Mouse (Mus musculus): ENCODE measurements around the gene Smarcc1. TPM values are rescaled to one million over a fixed set of nuclear protein-coding genes. Genes with fewer than 3 reads are reported as not detected.

Gene Smarcc1
- total and polyA plus RNA-seq, 3 experiments: 35.5 to 488 (median 79.0) TPM

DNA sequence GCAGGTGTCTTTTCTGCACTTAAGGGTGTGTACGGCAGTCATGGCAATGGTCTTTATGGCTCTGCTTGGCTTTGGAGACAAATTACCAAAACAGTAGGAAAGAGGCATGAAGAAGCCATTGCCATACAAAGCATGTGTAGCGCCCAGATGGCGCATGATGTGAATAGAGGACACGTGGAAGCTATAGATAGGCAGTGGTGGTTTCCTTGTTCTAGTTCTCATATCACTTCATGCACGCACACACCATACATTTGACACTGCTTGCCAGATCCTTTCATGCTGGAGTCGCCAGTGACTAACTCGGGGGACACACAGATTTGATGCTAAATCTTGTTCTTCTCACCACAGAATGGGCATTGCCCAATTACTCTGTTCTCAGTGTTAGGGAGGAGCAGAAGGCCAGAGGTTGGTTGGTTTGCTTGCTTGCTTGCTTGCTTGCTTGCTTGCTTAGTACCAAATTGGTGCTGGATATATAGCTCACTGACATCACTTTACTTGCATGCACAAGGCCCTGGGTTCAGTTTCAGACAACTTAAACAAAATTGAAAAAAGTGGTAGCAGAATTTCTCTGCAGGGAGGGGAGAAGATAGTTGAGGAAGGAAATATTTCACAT is 125.8 kb downstream of the Smarcc1 start, which contains the start of gene Cspg5:
Gene Cspg5, plus strand, starts transcription at position 563 of the 613 bp plus-strand sequence.
- Histone ChIP-seq H3K9ac (ENCODE audit: control insufficient read depth, low read depth, low read length, poor library complexity, severe bottlenecking) (no peak within 1 kb of the TSS), H3K4me3 (ENCODE audit: control insufficient read depth in 1 of 2, insufficient read depth in 1 of 2, low read depth in 2 of 2, low read length in 2 of 2) (no peak within 1 kb of the TSS), H3K27ac (ENCODE audit: control insufficient read depth, low read depth, low read length) (no peak within 1 kb of the TSS), H3K9me3 (replicated peaks; ENCODE audit: insufficient read depth, low read length) (no peaks in the 10 kb centered on the region), H3K4me1 (ENCODE audit: control insufficient read depth in 1 of 2, insufficient read depth in 2 of 2, low read length in 2 of 2) (no peaks in the 10 kb centered on the region), H3K36me3 (ENCODE audit: control insufficient read depth in 1 of 2, insufficient read depth in 2 of 2, low read length in 2 of 2) (no peaks in the 10 kb centered on the region), H3K79me2 (ENCODE audit: control insufficient read depth, insufficient read depth, low read length, poor library complexity) (no peaks in the 10 kb centered on the region), H3K27me3 (ENCODE audit: control insufficient read depth in 1 of 2, insufficient read depth in 2 of 2, low read length in 2 of 2) (no peaks in the 10 kb centered on the region)
- DNase-seq (ENCODE audit: low read depth, low spot score): no peak
- no peak for TF ChIP-seq E2F4 (IDR thresholded peaks at IDR 0.05; ENCODE audit: borderline replicate concordance, low read depth, low read length)
- TF ChIP-seq RCOR1 (IDR thresholded peaks at IDR 0.05; ENCODE audit: low read depth, low read length): no peak
- TF ChIP-seq NRF1 (IDR thresholded peaks at IDR 0.05; ENCODE audit: insufficient read depth, low read depth, low read length, poor library complexity, severe bottlenecking): no peak
- TF ChIP-seq NELFE (IDR thresholded peaks at IDR 0.05; ENCODE audit: low read depth, low read length): no peak
- no peak for TF ChIP-seq GATA1 (IDR thresholded peaks at IDR 0.05; ENCODE audit: low read depth, low read length)
- no peak for TF ChIP-seq BHLHE40 (IDR thresholded peaks at IDR 0.05; ENCODE audit: borderline replicate concordance, low read depth, low read length)
- TF ChIP-seq ETS1 (IDR thresholded peaks at IDR 0.05; ENCODE audit: low read depth, low read length): no peak
- TF ChIP-seq POLR2A (IDR thresholded peaks at IDR 0.05; ENCODE audit: control insufficient read depth in 1 of 2, insufficient read depth in 1 of 2, low read depth in 1 of 2, low read length in 2 of 2, poor library complexity in 1 of 2): no peak
- no peak for TF ChIP-seq HCFC1 (IDR thresholded peaks at IDR 0.05; ENCODE audit: low read depth, low read length)
- TF ChIP-seq MAZ (IDR thresholded peaks at IDR 0.05; ENCODE audit: low read depth, low read length): no peak
- TF ChIP-seq ZKSCAN1 (IDR thresholded peaks at IDR 0.05; ENCODE audit: low read depth, low read length): no peak
- no peak for TF ChIP-seq USF1 (IDR thresholded peaks at IDR 0.05; ENCODE audit: low read depth, low read length)
- TF ChIP-seq POLR2AphosphoS5 (IDR thresholded peaks at IDR 0.05; ENCODE audit: borderline replicate concordance, low read depth, low read length): no peak
- TF ChIP-seq TBP (IDR thresholded peaks at IDR 0.05; ENCODE audit: low read depth, low read length): no peak
- TF ChIP-seq TAL1 (IDR thresholded peaks at IDR 0.05; ENCODE audit: low read length): no peak
- TF ChIP-seq CHD2 (IDR thresholded peaks at IDR 0.05; ENCODE audit: low read length): no peak
- no peak for TF ChIP-seq ZMIZ1 (IDR thresholded peaks at IDR 0.05; ENCODE audit: low read depth, low read length)
- TF ChIP-seq ELF1 (IDR thresholded peaks at IDR 0.05; ENCODE audit: low read depth, low read length): no peak

DNA sequence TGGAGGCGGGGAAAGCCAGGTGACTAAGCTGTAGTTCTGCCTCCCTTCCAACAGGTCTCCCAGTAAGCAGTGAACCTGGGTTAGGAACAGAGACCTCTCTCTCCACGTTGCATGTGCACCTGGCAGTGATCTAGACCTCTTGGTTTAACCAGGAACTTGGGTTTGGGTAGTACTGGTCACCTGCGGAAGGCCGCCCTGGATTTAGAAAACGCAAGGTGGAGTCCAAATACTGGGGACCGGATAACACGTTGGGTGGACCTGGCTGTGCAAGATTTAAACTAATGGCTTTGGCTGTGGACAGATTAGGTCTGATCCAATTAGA is 127.0 kb downstream of the Smarcc1 start:
- H3K27ac ChIP-seq (ENCODE audit: control insufficient read depth, low read depth, low read length): no peak overlapping the region
- no peaks in the 10 kb centered on the region for H3K36me3 ChIP-seq (ENCODE audit: control insufficient read depth in 1 of 2, insufficient read depth in 2 of 2, low read length in 2 of 2)
- no peak for DNase-seq (ENCODE audit: low read depth, low spot score)
- H3K9ac ChIP-seq (ENCODE audit: control insufficient read depth, low read depth, low read length, poor library complexity, severe bottlenecking): no peak overlapping the region
- no peak for TF ChIP-seq HCFC1 (IDR thresholded peaks at IDR 0.05; ENCODE audit: low read depth, low read length)
- TF ChIP-seq ZNF384 (IDR thresholded peaks at IDR 0.05; ENCODE audit: low read depth, low read length): no peak
- TF ChIP-seq MYB (IDR thresholded peaks at IDR 0.05; ENCODE audit: low read depth, low read length): no peak
- TF ChIP-seq MAX (IDR thresholded peaks at IDR 0.05; ENCODE audit: low read length): no peak
- TF ChIP-seq RAD21 (IDR thresholded peaks at IDR 0.05; ENCODE audit: low read depth, low read length): no peak
- no peak for TF ChIP-seq E2F4 (IDR thresholded peaks at IDR 0.05; ENCODE audit: borderline replicate concordance, low read depth, low read length)
- no peak for TF ChIP-seq POLR2AphosphoS2 (IDR thresholded peaks at IDR 0.05; ENCODE audit: low read length)
- TF ChIP-seq POLR2A (IDR thresholded peaks at IDR 0.05; ENCODE audit: control insufficient read depth in 1 of 2, insufficient read depth in 1 of 2, low read depth in 1 of 2, low read length in 2 of 2, poor library complexity in 1 of 2): no peak
- TF ChIP-seq NRF1 (IDR thresholded peaks at IDR 0.05; ENCODE audit: insufficient read depth, low read depth, low read length, poor library complexity, severe bottlenecking): no peak
- no peak for TF ChIP-seq MXI1 (IDR thresholded peaks at IDR 0.05; ENCODE audit: low read depth, low read length)
- no peak for TF ChIP-seq GABPA (IDR thresholded peaks at IDR 0.05; ENCODE audit: low read depth, low read length)
- TF ChIP-seq ZMIZ1 (IDR thresholded peaks at IDR 0.05; ENCODE audit: low read depth, low read length): no peak
- TF ChIP-seq ZC3H11A (IDR thresholded peaks at IDR 0.05; ENCODE audit: low read depth, low read length): no peak
- no peak for TF ChIP-seq GATA1 (IDR thresholded peaks at IDR 0.05; ENCODE audit: low read depth, low read length)
- TF ChIP-seq MEF2A (IDR thresholded peaks at IDR 0.05; ENCODE audit: extremely low read depth, insufficient replicate concordance, low read depth, low read length, poor library complexity, severe bottlenecking): no peak
- no peak for TF ChIP-seq SMC3 (IDR thresholded peaks at IDR 0.05; ENCODE audit: low read depth, low read length)
- no peaks in the 10 kb centered on the region for H3K79me2 ChIP-seq (ENCODE audit: control insufficient read depth, insufficient read depth, low read length, poor library complexity)
- no peak overlapping the region for H3K4me3 ChIP-seq (ENCODE audit: control insufficient read depth in 1 of 2, insufficient read depth in 1 of 2, low read depth in 2 of 2, low read length in 2 of 2)
- no peaks in the 10 kb centered on the region for H3K9me3 ChIP-seq (replicated peaks; ENCODE audit: insufficient read depth, low read length)
- H3K27me3 ChIP-seq (ENCODE audit: control insufficient read depth in 1 of 2, insufficient read depth in 2 of 2, low read length in 2 of 2): no peaks in the 10 kb centered on the region
- no peaks in the 10 kb centered on the region for H3K4me1 ChIP-seq (ENCODE audit: control insufficient read depth in 1 of 2, insufficient read depth in 2 of 2, low read length in 2 of 2)
